Mouse (Mus musculus): ENCODE data around the gene Mgarp. TPM values are rescaled to one million over a fixed set of nuclear protein-coding genes. Genes with fewer than 3 reads are reported as not detected.

Gene Mgarp
- total RNA-seq, 4 experiments from 2014 or later, result 0.27 to 0.72 (median 0.55) TPM; not detected in 1

DNA sequence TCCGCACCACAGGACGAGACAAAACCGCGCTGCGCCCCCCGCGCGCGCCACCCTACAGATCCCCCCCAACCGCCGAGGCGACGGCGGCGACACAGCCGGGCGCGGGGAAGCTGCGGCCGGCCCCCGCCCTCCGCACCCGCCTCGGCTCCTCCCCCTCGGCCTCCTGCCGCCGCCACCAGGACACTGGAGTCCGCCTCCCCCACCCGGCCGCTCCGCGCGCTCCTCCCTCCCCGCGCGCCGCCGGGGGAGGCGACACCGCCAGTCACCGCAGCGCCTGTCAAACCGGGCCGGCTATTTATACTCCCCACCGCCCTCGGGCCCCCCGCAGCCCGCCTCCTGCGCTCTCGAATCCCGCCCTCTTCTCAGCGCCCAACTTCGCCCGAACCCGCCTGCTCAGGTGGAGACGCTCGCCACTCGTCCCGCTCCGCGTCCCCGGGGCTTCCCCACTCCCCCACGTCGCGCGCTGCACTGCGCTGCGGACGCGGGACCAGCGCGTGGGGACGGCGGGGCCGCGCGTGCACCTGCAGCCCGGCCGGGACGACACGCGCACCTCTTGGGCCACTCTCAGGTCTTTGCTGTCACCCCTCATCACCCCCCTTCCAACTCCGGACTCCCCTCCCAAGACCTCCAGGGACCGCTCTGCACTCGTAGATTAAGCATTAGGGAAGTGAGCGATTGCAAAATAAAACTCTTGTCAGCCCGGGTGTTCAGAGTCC, 55.8 kb downstream of the Mgarp start, which contains the start of gene Elf2:
TSS of gene Elf2 (minus strand) at position 112 of the 716 bp plus-strand sequence.
- peak; percentile 77 to 78 for DNase-seq (ENCODE audit: low spot score in 2 of 2)

DNA sequence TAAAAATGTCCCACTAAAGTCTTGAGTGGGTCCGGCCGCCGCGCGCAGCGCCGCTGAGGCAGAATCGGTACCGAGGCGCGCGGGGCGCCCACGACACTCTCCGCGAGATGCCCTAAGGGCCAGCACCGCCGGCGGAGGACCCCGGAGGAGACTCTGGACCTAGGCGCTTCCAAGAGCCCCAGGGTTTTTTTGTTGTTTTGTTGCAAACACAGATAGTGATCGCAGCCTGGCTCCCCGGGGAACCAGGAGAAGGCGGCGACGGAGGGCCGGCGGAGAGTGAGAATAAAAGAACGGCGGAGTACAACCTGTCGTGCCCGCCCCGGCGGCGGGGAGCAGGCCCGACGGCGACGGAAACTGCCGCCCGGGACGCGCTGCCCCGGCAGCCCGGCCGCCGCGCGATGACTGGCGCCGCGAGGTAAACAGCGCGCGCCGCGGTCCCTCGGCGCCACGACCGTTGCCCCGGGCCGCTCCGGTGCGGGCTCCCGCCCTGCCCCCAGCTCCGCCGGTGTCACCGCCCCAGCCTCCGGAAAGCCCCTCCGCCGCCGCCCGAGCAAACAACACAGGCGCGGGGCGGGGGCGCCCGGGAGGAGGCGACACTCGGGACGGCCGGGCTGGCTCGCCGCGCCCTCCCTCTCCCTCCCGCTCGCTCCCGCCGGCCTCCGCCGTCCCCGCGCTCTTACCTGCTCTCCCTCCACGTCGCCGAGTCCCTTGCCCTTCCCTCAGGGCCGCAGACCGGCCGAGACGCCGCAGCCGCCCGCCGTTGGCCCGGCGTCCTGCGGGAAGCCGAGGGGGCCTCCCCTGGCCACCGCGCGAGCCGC, 56.6 kb downstream of the Mgarp start:
- peak; percentile 15 to 18 for DNase-seq (ENCODE audit: low spot score in 2 of 2)

DNA sequence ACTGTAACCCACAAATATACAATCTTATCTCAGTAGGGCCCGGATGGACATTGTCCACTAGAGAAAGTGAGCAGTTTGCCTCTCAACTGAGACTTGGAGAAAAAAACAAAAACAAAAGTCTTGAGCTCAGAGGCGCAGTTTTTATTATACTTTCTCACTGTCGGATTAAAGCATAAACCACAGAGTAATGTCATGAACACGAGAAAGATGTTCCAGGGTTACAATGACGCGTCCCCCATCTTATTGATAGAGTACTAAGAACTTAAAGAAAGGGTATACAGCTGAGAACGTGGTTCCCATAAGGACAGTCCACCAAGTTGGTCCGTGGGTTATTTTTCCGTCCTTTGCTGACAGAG, 57.2 kb downstream of the Mgarp start:
- no peak for DNase-seq (ENCODE audit: low spot score in 2 of 2)

Other genes starting within 250 kb of the Mgarp start
- gene Noct, start 172.3 kb downstream of the Mgarp start, total RNA-seq (2022), result 10 to 100 TPM; 51.9 to 55.4 (median 52.9) TPM
- gene Elf2, start 56.1 kb downstream of the Mgarp start, total RNA-seq (2022), result 10 to 100 TPM; 57.6 to 62.4 (median 60.1) TPM
- 100 to 1,000 TPM; 257 to 292 (median 267) TPM for gene Ndufc1, start 12.2 kb upstream of the Mgarp start, total RNA-seq (2022)
- 10 to 100 TPM; 42.6 to 61.4 (median 53.8) TPM for gene Naa15, start 18.4 kb upstream of the Mgarp start, total RNA-seq (2022)
- gene Rab33b, start 87.2 kb upstream of the Mgarp start, total RNA-seq (2022), result 10 to 100 TPM; 24.5 to 29.2 (median 25.0) TPM
- 100 to 1,000 TPM; 108 to 152 (median 132) TPM for gene Setd7, start 164.1 kb upstream of the Mgarp start, total RNA-seq (2022)

Data from layer of hippocampus, adult 8-10 months (tissue).